Mouse (Mus musculus) lung, postnatal 0 days (tissue): ENCODE measurements around the gene Pgap2.

Source experiments
- CTCF ChIP-seq: IDR thresholded peaks from 2 replicates; pipeline ENCODE4 v1.5.1; 2016; ENCODE audit warnings: antibody characterized with exemption, mild to moderate bottlenecking
- EP300 ChIP-seq: IDR thresholded peaks from 2 replicates; pipeline ENCODE4 v1.6.1; 2016; ENCODE audit warnings: antibody characterized with exemption, mild to moderate bottlenecking, control low read depth

- TF ChIP-seq CTCF (no peak), EP300 (no peak)
Measured at GRCm38 (mm10) chr7:102242371-102242770, 32.4 kb downstream of the Pgap2 start.
